Mouse (Mus musculus) kidney, adult 2 months (tissue): Measurements from ENCODE around the gene Hephl1. TPM values are rescaled to one million over a fixed set of nuclear protein-coding genes. Genes with fewer than 3 reads are reported as not detected.

Source experiments
- DNase-seq: peaks from one replicate; pipeline ENCODE4 v3.0.0; 2021
- H3K27ac ChIP-seq: fragments of 200-500 bp; 2 replicates; pipeline ENCODE4 v1.5.1; 2012; ENCODE audit warnings: low read depth, low read length, control low read depth, inconsistent platforms; ENCODE audit not compliant: insufficient read depth
- H3K27me3 ChIP-seq: fragments of 200-500 bp; replicated peaks from 2 replicates; pipeline ENCODE4 v1.6.1; 2012; ENCODE audit warnings: mild to moderate bottlenecking, moderate library complexity, low read length, inconsistent platforms; ENCODE audit not compliant: control insufficient read depth, insufficient read depth
- H3K36me3 ChIP-seq: fragments of 200-500 bp; 2 replicates; pipeline ENCODE4 v1.6.1; 2012; ENCODE audit warnings: mild to moderate bottlenecking, moderate library complexity, low read length, inconsistent platforms; ENCODE audit not compliant: control insufficient read depth, insufficient read depth
- H3K4me1 ChIP-seq: fragments of 200-500 bp; 2 replicates; pipeline ENCODE4 v1.6.1; 2011; ENCODE audit warnings: low read length; ENCODE audit not compliant: control insufficient read depth, insufficient read depth
- H3K4me3 ChIP-seq: fragments of 200-500 bp; 2 replicates; pipeline ENCODE4 v1.5.1; 2011; ENCODE audit warnings: mild to moderate bottlenecking, low read depth, low read length, control low read depth; ENCODE audit not compliant: insufficient read depth
- CTCF ChIP-seq: fragments of 200-500 bp; conservative IDR thresholded peaks from 2 replicates; pipeline ENCODE4 v1.5.1; 2011; ENCODE audit warnings: low read depth, mild to moderate bottlenecking, control low read depth, low read length, moderate library complexity, mixed read lengths; ENCODE audit not compliant: insufficient read depth, insufficient read length
- POLR2A ChIP-seq: fragments of 200-500 bp; IDR thresholded peaks from one replicate; pipeline ENCODE4 v1.6.1; 2011; ENCODE audit warnings: low read depth, low read length, control low read depth
- WGBS: fragments of 180-500 bp; shearing (Covaris S2); methylation state at CpG from one replicate; pipeline ENCODE4 v1.1.7; 2018; 5-methylcytosine and 5-hydroxymethylcytosine counted together
- polyA plus RNA-seq: library from polyadenylated mRNA; depleted of rRNA; stranded (reverse); fragments of >200 nt; gene quantifications from 2 replicates; pipeline ENCODE4 v1.2.3, GENCODE M21; 2012; rRNA removed

The Hephl1 gene
- polyA plus RNA-seq, result 0.14 and 0.19 TPM in 2 replicates

- H3K27me3 ChIP-seq, result no peaks in the 10 kb centered on the region
- no peaks in the 10 kb centered on the region for H3K4me1 ChIP-seq
- TF ChIP-seq CTCF (no peak), POLR2A (no peak)
- no peak within 1 kb of the TSS for H3K4me3 ChIP-seq
- no peak within 1 kb of the TSS for H3K27ac ChIP-seq
- no peak for DNase-seq
- no peaks in the 10 kb centered on the region for H3K36me3 ChIP-seq
- 59% methylated on average over 5 of the region's 5 CpGs for WGBS
These were observed at the start of gene Hephl1 for GRCm38 (mm10) chr9:15112008-15112407. TSS of gene Hephl1 (minus strand) at chr9:15112108.

- H3K4me1 ChIP-seq, result no peaks in the 10 kb centered on the region
- H3K36me3 ChIP-seq, result no peaks in the 10 kb centered on the region
- no peak overlapping the region for H3K4me3 ChIP-seq
- 73% methylated on average over 6 of the region's 6 CpGs for WGBS
- TF ChIP-seq CTCF, result no peak
- TF ChIP-seq POLR2A, result no peak
- no peak overlapping the region for H3K27ac ChIP-seq
- no peak for DNase-seq
- H3K27me3 ChIP-seq, result no peaks in the 10 kb centered on the region
These were observed 37.5 kb upstream of the Hephl1 start for GRCm38 (mm10) chr9:15149246-15149926.

- TF ChIP-seq CTCF, result no peak
- TF ChIP-seq POLR2A, result no peak
- WGBS, result 86% methylated on average over 1 of the region's 1 CpGs
- Histone ChIP-seq H3K27me3 (no peaks in the 10 kb centered on the region; the same call in 1 of the 2 replicates), H3K4me1 (no peaks in the 10 kb centered on the region), H3K4me3 (no peak overlapping the region), H3K27ac (no peak overlapping the region), H3K36me3 (no peaks in the 10 kb centered on the region)
- peak; percentile 3 for DNase-seq
These were observed 28.6 kb upstream of the Hephl1 start for GRCm38 (mm10) chr9:15140546-15140945.

GRCm38 (mm10) chr9:15125897-15126296, 14.0 kb upstream of the Hephl1 start:
- TF ChIP-seq CTCF, result no peak
- TF ChIP-seq POLR2A, result no peak
- 93% methylated on average over 2 of the region's 2 CpGs for WGBS
- DNase-seq, result no peak
- no peak overlapping the region for H3K4me3 ChIP-seq
- H3K36me3 ChIP-seq, result no peaks in the 10 kb centered on the region
- H3K4me1 ChIP-seq, result no peaks in the 10 kb centered on the region
- H3K27ac ChIP-seq, result no peak overlapping the region
- H3K27me3 ChIP-seq, result no peaks in the 10 kb centered on the region

GRCm38 (mm10) chr9:15122431-15122830, 10.5 kb upstream of the Hephl1 start:
- H3K36me3 ChIP-seq, result no peaks in the 10 kb centered on the region
- no peak for DNase-seq
- no peaks in the 10 kb centered on the region for H3K4me1 ChIP-seq
- TF ChIP-seq CTCF, result no peak
- no peak for TF ChIP-seq POLR2A
- H3K27me3 ChIP-seq, result no peaks in the 10 kb centered on the region
- H3K27ac ChIP-seq, result no peak overlapping the region
- no peak overlapping the region for H3K4me3 ChIP-seq
- WGBS, result 68% methylated on average over 3 of the region's 3 CpGs

GRCm38 (mm10) chr9:15120841-15121358, 9.0 kb upstream of the Hephl1 start:
- no peak for DNase-seq
- Histone ChIP-seq H3K27ac (no peak overlapping the region), H3K27me3 (no peaks in the 10 kb centered on the region), H3K4me3 (no peak overlapping the region), H3K4me1 (no peaks in the 10 kb centered on the region), H3K36me3 (no peaks in the 10 kb centered on the region)
- WGBS, result 60% methylated on average over 7 of the region's 7 CpGs
- TF ChIP-seq CTCF (peak; percentile 24; the same call in 1 of the 2 replicates), POLR2A (no peak)

- whole genome bisulfite sequencing, result 48% methylated on average over 5 of the region's 5 CpGs
- no peaks in the 10 kb centered on the region for H3K27me3 ChIP-seq
- H3K36me3 ChIP-seq, result no peaks in the 10 kb centered on the region
- DNase-seq, result no peak
- H3K4me1 ChIP-seq, result no peaks in the 10 kb centered on the region
- no peak overlapping the region for H3K4me3 ChIP-seq
- H3K27ac ChIP-seq, result no peak overlapping the region
- TF ChIP-seq CTCF (no peak), POLR2A (no peak)
These were observed 8.3 kb upstream of the Hephl1 start for GRCm38 (mm10) chr9:15120209-15120608.

- no peak for DNase-seq
- H3K36me3 ChIP-seq, result no peaks in the 10 kb centered on the region
- no peaks in the 10 kb centered on the region for H3K4me1 ChIP-seq
- WGBS, result 55% methylated on average over 1 of the region's 1 CpGs
- H3K4me3 ChIP-seq, result no peak overlapping the region
- TF ChIP-seq CTCF (no peak), POLR2A (no peak)
- no peak overlapping the region for H3K27ac ChIP-seq
- no peaks in the 10 kb centered on the region for H3K27me3 ChIP-seq
These were observed 7.6 kb upstream of the Hephl1 start for GRCm38 (mm10) chr9:15119515-15119914.
